Mouse (Mus musculus) mouse embryonic stem cell (cell line): Measurements from ENCODE around the gene Lcn8.
"Not testable (repeated sequence)": the region's sequence is repeated elsewhere in the genome, so short reads cannot be mapped to it uniquely, and the experiment has no call there.

Experiments used
- in situ Hi-C, 2 experiments: fragments of 300-500 bp; cut with MboI; formaldehyde crosslinking; loops; 1 replicate in 1 of 2; 3 replicates in 1 of 2; pipeline ENCODE4 v1.14.3; 2019 to 2020; ENCODE audit warnings: low sequenced_read_pairs in 2 of 2, low pct_unique_long_range_greater_than_20kb in 1 of 2, mixed read lengths in 1 of 2; ENCODE audit not compliant: unreplicated experiment in 1 of 2

The Lcn8 gene

DNA sequence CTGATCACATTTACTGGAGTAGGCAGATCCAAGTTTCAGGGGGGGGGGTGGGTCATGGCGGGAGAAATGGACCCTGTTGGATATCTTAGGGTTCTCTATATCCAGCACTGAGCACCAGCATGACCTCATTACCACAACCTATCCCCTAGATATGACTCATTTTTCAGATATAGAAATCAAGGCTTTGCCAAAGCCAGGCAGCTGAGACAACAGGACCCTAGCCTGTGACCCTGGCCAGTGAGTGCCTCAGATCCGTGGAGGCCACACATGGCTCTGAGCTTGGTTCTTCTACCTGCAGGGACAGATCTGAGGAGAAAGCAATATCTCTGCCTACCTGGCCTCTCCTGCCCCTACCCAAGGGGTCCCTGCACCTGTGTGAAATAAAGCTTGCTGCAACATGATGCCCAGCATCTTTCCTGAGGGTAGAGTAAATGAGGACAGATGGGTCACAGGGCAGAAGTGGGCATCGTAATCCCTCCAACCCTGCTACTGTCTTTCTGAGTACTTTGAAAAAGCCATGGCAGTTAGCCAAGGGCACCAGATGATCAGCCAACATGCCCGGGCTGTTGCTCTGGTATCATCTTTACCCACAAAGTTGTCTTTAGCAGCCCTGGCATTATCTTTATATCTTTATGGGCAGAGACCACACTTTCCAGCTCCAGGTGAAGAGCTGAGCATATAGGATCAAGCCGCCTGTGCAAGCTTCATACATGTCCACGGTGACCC lies 8.5 kb downstream of the Lcn8 start:
- in situ Hi-C loops, result no loop called here

- in situ Hi-C loops, result no loop called here
These were observed 10.6 kb downstream of the Lcn8 start for GRCm38 (mm10) chr2:25663511-25663910.

GRCm38 (mm10) chr2:25664125-25664524 lies 11.2 kb downstream of the Lcn8 start:
- in situ Hi-C loops, result no loop called here

GRCm38 (mm10) chr2:25666516-25666915 lies 13.6 kb downstream of the Lcn8 start:
- in situ Hi-C loops, result no loop called here

DNA sequence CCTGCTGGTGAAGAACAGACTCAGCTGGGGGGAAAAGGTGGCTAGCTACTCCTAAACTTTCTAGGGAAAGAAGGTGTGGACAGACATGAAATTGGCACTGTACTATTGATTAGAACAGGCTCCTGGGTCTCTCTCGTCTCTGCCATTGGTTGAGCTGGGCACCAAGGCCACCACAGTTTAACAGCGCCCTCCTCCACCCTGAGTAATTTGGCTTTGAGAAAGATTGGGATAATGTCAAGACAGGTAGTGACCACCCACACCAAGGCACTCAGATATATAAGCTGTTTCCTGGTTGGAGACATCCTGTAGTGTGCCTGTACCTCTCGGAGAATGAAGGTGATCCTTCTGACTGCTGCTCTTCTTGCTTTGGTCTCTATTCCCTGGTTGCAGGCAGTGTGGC lies 23.6 kb downstream of the Lcn8 start, which contains the start of gene Lcn6:
Gene Lcn6 (plus strand): TSS at position 301 of the 400 bp plus-strand sequence.
- in situ Hi-C loops, result no loop called here

DNA sequence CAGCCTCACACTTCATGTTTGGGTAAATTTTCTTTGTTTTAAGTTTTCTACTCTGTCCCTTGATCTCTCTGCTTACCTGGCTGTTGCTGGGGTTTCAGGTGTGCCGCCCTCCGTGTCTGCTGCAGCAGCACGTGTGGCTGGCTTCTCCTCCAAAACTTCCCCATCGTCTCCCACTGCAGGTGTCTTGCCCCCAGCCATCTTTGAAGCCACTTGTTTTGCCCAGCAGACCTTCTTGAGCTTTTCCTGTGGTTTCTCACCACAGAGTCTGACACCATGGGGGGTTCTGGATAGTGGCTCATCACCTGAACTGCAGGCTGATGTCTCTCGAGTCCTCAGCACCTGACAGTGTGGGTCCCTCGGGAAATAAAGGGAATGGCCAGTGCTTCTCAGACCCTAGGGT lies 26.6 kb downstream of the Lcn8 start:
- in situ Hi-C loops, result no loop called here

DNA sequence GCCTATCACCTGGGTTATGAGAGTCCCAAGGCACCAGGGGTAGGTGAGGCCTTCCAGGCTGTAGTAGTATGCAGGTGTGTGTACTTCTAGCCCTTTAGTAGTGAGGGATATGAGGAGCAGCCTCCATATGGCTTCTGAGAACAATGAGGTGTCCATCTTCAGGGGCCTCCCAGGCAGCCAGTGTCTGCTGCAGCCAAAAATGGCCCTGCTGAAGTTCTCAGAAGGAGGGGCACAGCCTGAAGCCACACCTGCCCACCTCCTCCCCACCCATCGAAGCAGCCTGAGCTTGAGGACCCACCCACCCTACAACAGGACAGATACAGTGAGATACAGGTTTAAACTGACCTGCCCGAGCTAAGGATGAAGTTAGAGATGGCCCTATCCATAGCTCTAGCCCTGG lies 29.5 kb downstream of the Lcn8 start, which contains the start of gene Lcn10:
Gene Lcn10 (plus strand): TSS at position 301 of the 400 bp plus-strand sequence.
- in situ Hi-C loops, result no loop called here

GRCm38 (mm10) chr2:25686941-25687340 lies 34.0 kb downstream of the Lcn8 start:
- in situ Hi-C loops, result no loop called here

- in situ Hi-C loops, result no loop called here
These were observed 41.7 kb downstream of the Lcn8 start for GRCm38 (mm10) chr2:25694605-25695004.

DNA sequence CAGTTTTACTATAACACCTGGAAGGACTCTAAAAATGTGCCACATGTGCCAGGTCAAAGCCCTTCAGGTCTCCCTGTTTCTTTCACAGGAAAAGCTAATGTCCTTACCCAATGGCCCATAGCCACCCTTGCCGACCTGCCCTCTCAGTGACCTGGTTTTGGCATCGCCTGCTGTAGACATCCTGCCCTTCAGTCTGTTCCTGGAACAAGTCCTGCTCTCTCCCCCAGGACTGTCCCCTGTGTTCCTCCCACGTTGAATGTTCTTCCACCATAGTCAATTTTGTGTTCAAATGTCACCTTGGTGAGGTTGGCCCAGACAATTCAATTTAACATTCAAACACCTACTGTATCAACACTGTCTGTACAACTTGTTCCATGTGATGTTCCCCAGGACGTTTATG lies 44.0 kb downstream of the Lcn8 start:
- in situ Hi-C loops, result no loop called here

DNA sequence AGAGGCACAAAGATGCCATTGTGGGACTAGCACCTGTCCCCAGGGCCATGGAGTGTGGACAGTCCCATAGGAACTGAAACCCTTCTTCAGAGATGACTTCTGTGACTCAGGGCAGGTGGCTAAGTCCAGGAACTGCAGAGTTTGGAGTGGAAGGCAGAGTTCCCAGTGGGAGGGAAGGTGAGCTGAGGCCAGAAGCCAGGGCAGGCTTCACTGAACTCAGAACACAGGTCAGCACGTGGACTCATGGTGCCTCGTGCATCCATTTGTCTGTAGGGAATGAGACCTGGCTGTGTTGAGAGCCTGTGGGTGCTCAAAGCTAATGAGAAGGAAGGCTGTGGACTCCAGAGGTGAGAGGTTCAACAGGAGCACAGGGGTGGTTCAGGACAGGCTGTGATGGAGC lies 45.8 kb downstream of the Lcn8 start:
- in situ Hi-C loops, result no loop called here

DNA sequence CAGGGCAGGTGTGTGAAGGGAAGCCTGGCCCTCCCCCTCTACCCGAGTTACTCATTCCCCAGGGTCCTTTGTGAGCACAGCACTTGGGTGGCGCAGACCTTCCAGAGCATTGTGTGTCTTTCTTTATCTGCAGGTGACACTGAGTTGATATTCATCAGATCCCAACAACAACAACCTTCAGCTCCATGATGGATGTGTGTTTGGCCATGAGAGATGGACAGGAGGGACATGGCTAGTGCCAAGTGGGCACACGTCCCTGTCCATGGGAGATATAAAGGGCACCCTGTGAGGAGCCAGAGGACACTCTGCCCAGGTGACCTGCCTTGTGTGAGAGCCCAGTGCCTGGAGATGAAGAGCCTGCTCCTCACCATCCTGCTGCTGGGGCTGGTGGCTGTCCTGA lies 46.8 kb downstream of the Lcn8 start, which contains the start of gene Obp2a:
Gene Obp2a (plus strand): TSS at position 301 of the 400 bp plus-strand sequence.
- in situ Hi-C loops, result not testable (repeated sequence)

DNA sequence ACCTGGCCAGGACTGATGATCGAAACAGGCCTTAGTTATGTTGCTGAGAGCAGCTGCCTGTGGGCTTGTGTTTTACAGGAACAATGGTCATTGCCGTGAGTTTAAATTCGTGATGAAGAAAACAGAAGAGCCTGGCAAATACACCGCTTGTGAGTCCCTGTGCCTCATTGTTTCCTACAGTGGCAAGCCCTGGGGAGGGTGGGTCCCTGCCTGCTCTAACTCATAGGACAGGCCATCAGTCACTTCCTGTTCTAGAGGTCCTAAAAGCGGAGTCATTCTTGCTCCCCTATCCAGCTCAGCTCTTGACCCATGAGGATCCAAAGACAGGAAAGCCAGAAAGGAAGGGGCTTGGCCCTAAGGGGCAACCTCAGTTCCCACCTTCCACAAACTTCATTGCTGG lies 48.1 kb downstream of the Lcn8 start:
- in situ Hi-C loops, result no loop called here

DNA sequence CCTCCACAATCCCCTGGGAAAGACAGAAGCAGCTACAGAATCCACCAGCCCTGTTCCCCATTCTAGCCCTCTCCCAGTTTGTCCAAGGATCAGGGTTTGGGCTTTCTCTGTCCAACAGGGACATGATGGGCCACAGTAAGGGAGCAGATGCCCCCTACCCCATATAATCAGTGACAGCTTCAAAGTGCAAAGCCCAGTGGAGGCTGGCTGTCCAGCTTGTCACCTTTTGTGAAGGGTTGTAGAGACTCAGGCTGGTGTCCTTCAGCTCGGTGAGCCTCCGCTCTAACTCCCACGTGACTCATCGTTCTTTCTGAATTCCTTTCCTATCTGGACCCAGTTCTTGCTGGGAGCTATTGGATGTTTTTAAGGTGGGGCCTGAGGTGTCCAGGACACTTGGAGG lies 50.8 kb downstream of the Lcn8 start:
- in situ Hi-C loops, result no loop called here
